Mouse (Mus musculus): ENCODE measurements around the gene Herpud2. TPM values are rescaled to one million over a fixed set of nuclear protein-coding genes. Genes with fewer than 3 reads are reported as not detected.

Gene Herpud2
- polyA plus RNA-seq (2016; fragmentation: Nextera tagmentation; extraction: Ambion mirVana), result 23.0 and 23.5 TPM in 2 replicates

GRCm38 (mm10) chr9:25151611-25152241 is at the start of gene Herpud2:
Gene Herpud2 (minus strand): TSS chr9:25151820.
- WGBS, result under 1% methylated on average over 51 of the region's 51 CpGs
- H3K36me3 ChIP-seq (replicated peaks), result 0 out of 2 replicates have a peak, but pooled peaks cover 4% of the 10 kb centered on the region
- peaks cover 30% of the 10 kb centered on the region for H3K4me1 ChIP-seq
- DNase-seq (ENCODE audit: low spot score), result peak; percentile 98
- peak within 1 kb of the TSS; percentile 97 for H3K27ac ChIP-seq (replicated peaks)
- H3K4me3 ChIP-seq, result peak within 1 kb of the TSS; percentile 89
- no peaks in the 10 kb centered on the region for H3K9me3 ChIP-seq
- no peaks in the 10 kb centered on the region for H3K27me3 ChIP-seq (replicated peaks; ENCODE audit: low read depth, poor library complexity, severe bottlenecking)

DNA sequence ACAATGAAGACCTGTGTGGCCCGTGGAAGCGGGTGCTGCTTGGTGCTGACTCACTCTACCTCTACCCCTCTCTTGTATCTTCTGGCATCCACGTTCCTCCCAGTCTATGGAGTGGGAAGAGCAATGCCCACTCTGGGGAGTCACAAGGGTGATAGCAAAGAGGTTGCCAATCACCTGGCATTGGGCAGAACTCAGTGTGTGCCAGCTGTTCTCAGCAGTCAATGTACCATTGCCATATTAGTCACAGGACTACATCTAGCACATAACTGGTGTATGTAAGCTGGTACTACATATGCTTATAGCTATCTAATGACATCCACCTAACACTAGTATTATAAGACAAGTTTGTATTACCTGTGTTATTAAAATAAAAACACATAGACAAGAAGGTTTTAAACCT is 49.4 kb upstream of the Herpud2 start:
- 84% methylated on average over 3 of the region's 3 CpGs for WGBS
- Histone ChIP-seq H3K4me1 (0 out of 2 replicates have a peak, but pooled peaks cover 13% of the 10 kb centered on the region), H3K36me3 (replicated peaks) (no peaks in the 10 kb centered on the region), H3K27ac (replicated peaks) (no peak overlapping the region), H3K4me3 (no peak overlapping the region), H3K27me3 (replicated peaks; ENCODE audit: low read depth, poor library complexity, severe bottlenecking) (no peaks in the 10 kb centered on the region), H3K9me3 (no peaks in the 10 kb centered on the region)
- DNase-seq (ENCODE audit: low spot score), result no peak

- H3K9me3 ChIP-seq, result no peaks in the 10 kb centered on the region
- DNase-seq (ENCODE audit: low spot score), result no peak
- no peak overlapping the region for H3K27ac ChIP-seq (replicated peaks)
- H3K4me3 ChIP-seq, result no peak overlapping the region
- H3K4me1 ChIP-seq, result 0 out of 2 replicates have a peak, but pooled peaks cover 13% of the 10 kb centered on the region
- no peaks in the 10 kb centered on the region for H3K36me3 ChIP-seq (replicated peaks)
- H3K27me3 ChIP-seq (replicated peaks; ENCODE audit: low read depth, poor library complexity, severe bottlenecking), result no peaks in the 10 kb centered on the region
- 93% methylated on average over 3 of the region's 3 CpGs for WGBS
Observed at GRCm38 (mm10) chr9:25200148-25200547, 48.5 kb upstream of the Herpud2 start.

DNA sequence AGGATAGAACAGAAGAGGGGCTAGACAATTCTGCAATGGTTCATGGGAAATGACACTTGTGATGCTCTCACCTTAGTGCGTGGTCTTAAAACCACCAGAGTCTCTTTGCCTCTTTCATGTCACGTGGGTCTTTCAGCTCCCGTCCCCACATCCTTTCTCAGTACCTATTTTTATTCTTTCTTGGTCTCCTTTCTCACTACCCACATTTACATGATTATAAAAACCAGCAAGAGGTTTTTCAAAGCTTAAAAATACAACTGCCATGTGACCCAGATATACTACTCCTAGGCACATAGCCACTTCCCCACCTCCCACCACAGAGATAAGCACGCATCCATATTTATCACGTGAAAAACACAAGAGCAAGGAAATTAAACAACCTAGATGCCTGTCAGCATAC is 45.1 kb upstream of the Herpud2 start:
- Histone ChIP-seq H3K36me3 (replicated peaks) (no peaks in the 10 kb centered on the region), H3K4me1 (0 out of 2 replicates have a peak, but pooled peaks cover 10% of the 10 kb centered on the region), H3K27me3 (replicated peaks; ENCODE audit: low read depth, poor library complexity, severe bottlenecking) (no peaks in the 10 kb centered on the region), H3K4me3 (no peak overlapping the region), H3K27ac (replicated peaks) (no peak overlapping the region), H3K9me3 (no peaks in the 10 kb centered on the region)
- WGBS, result 88% methylated on average over 5 of the region's 5 CpGs
- DNase-seq (ENCODE audit: low spot score), result no peak

DNA sequence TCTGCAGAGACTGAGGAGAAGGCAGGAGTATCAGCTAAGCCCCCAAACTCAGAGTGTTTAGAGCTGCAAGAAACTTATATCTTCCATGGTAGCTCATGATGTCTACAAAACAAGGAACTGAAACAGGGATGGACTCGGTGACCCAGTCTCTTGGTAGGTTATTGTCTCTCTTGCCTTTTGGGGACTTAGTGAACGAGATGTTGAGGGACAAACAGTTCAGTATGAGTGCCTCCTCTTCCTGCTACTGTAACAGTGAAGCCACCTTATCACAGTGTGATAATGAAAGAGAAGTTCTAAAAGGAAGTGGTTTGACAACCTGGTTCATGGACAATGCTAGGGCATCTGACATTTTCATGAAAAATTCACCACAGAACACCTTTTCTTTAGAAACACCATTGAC is 40.0 kb upstream of the Herpud2 start:
- WGBS, result 83% methylated on average over 2 of the region's 2 CpGs
- H3K27ac ChIP-seq (replicated peaks), result no peak overlapping the region
- no peak overlapping the region for H3K4me3 ChIP-seq
- H3K36me3 ChIP-seq (replicated peaks), result no peaks in the 10 kb centered on the region
- H3K4me1 ChIP-seq, result no peaks in the 10 kb centered on the region
- DNase-seq (ENCODE audit: low spot score), result no peak
- no peaks in the 10 kb centered on the region for H3K9me3 ChIP-seq
- no peaks in the 10 kb centered on the region for H3K27me3 ChIP-seq (replicated peaks; ENCODE audit: low read depth, poor library complexity, severe bottlenecking)

GRCm38 (mm10) chr9:25186501-25186900 is 34.9 kb upstream of the Herpud2 start:
- DNase-seq (ENCODE audit: low spot score), result no peak
- H3K4me1 ChIP-seq, result no peaks in the 10 kb centered on the region
- no peaks in the 10 kb centered on the region for H3K36me3 ChIP-seq (replicated peaks)
- H3K27ac ChIP-seq (replicated peaks), result no peak overlapping the region
- H3K9me3 ChIP-seq, result no peaks in the 10 kb centered on the region
- H3K4me3 ChIP-seq, result no peak overlapping the region
- H3K27me3 ChIP-seq (replicated peaks; ENCODE audit: low read depth, poor library complexity, severe bottlenecking), result no peaks in the 10 kb centered on the region
- whole genome bisulfite sequencing, result 86% methylated on average over 4 of the region's 4 CpGs

GRCm38 (mm10) chr9:25185854-25186253 is 34.2 kb upstream of the Herpud2 start:
- H3K27ac ChIP-seq (replicated peaks), result no peak overlapping the region
- H3K9me3 ChIP-seq, result no peaks in the 10 kb centered on the region
- no peak overlapping the region for H3K4me3 ChIP-seq
- H3K27me3 ChIP-seq (replicated peaks; ENCODE audit: low read depth, poor library complexity, severe bottlenecking), result no peaks in the 10 kb centered on the region
- DNase-seq (ENCODE audit: low spot score), result no peak
- no peaks in the 10 kb centered on the region for H3K4me1 ChIP-seq
- no peaks in the 10 kb centered on the region for H3K36me3 ChIP-seq (replicated peaks)
- 40% methylated on average over 7 of the region's 7 CpGs for WGBS

- no peak for DNase-seq (ENCODE audit: low spot score)
- no peak overlapping the region for H3K4me3 ChIP-seq
- H3K36me3 ChIP-seq (replicated peaks), result no peaks in the 10 kb centered on the region
- H3K27me3 ChIP-seq (replicated peaks; ENCODE audit: low read depth, poor library complexity, severe bottlenecking), result no peaks in the 10 kb centered on the region
- no peak overlapping the region for H3K27ac ChIP-seq (replicated peaks)
- H3K4me1 ChIP-seq, result no peaks in the 10 kb centered on the region
- H3K9me3 ChIP-seq, result no peaks in the 10 kb centered on the region
- WGBS, result 89% methylated on average over 2 of the region's 2 CpGs
Observed at GRCm38 (mm10) chr9:25184606-25185005, 33.0 kb upstream of the Herpud2 start.

DNA sequence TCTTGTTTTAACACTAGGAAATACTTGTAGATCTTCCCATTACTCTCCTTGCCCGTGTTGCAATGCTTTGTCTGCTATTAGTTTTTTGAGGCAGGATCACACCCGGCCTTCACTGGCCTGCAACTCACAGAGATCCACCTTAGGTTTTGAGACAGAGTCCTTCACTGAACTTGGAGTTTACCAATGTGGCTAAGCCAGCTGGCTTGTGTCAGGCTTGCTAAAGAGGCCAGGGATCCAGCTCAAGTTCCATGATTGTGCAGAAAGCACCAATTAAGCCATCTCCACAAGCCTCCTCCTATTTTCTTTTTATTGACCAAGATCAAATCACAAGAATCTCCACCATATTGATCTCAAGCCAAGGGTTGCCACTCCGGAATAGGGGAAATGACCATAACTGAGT is 26.4 kb upstream of the Herpud2 start:
- Histone ChIP-seq H3K27ac (replicated peaks) (no peak overlapping the region), H3K27me3 (replicated peaks; ENCODE audit: low read depth, poor library complexity, severe bottlenecking) (no peaks in the 10 kb centered on the region), H3K4me3 (no peak overlapping the region), H3K4me1 (peaks cover 14% of the 10 kb centered on the region), H3K9me3 (no peaks in the 10 kb centered on the region), H3K36me3 (replicated peaks) (no peaks in the 10 kb centered on the region)
- 85% methylated on average over 3 of the region's 3 CpGs for WGBS
- no peak for DNase-seq (ENCODE audit: low spot score)

- 89% methylated on average over 5 of the region's 5 CpGs for WGBS
- H3K4me3 ChIP-seq, result no peak overlapping the region
- H3K4me1 ChIP-seq, result peaks cover 14% of the 10 kb centered on the region
- no peaks in the 10 kb centered on the region for H3K9me3 ChIP-seq
- H3K27ac ChIP-seq (replicated peaks), result no peak overlapping the region
- DNase-seq (ENCODE audit: low spot score), result no peak
- H3K36me3 ChIP-seq (replicated peaks), result no peaks in the 10 kb centered on the region
- no peaks in the 10 kb centered on the region for H3K27me3 ChIP-seq (replicated peaks; ENCODE audit: low read depth, poor library complexity, severe bottlenecking)
Observed at GRCm38 (mm10) chr9:25177201-25177600, 25.6 kb upstream of the Herpud2 start.

DNA sequence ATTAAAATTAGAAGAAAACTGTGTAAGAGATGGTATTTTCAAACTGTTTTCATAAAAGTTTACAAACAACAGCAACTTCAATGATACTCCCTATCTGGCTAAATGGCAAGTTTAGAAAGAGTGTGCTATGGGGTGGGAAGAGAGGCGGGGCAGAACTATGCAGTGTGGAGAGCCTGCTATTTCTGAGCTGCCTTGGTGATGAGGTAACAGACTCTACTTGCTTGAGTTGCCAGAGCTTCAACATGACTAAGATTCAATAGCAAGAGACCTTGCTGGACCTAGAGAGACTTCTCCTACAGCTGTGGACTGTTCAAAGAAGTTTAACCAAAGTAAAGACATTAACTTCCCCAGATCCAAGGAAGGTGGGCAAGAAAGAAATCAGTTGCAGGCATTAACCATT is 24.9 kb upstream of the Herpud2 start:
- Histone ChIP-seq H3K27ac (replicated peaks) (no peak overlapping the region), H3K36me3 (replicated peaks) (no peaks in the 10 kb centered on the region), H3K9me3 (no peaks in the 10 kb centered on the region), H3K27me3 (replicated peaks; ENCODE audit: low read depth, poor library complexity, severe bottlenecking) (no peaks in the 10 kb centered on the region), H3K4me1 (peaks cover 14% of the 10 kb centered on the region), H3K4me3 (no peak overlapping the region)
- DNase-seq (ENCODE audit: low spot score), result no peak
- WGBS, result 83% methylated on average over 1 of the region's 1 CpGs

DNA sequence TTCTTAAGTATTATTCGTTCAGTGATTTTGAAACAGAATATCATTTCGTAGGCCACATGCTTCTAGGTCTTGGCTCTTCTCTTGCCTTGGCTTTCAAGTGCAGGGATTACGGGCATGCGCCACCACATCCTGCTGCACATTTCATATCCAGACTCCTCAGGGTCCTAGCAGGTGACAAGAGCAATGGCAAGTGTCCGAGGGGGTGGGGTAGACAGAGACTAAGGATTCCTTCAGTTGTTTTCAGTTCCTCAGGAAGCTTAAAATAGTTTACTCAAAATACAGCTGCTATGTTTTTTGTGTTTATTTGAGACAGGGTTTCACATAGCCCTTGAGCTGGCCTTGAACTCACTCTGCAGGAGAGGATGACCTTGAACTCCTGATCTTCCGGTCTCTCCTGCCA is 24.4 kb upstream of the Herpud2 start:
- no peak overlapping the region for H3K27ac ChIP-seq (replicated peaks)
- H3K36me3 ChIP-seq (replicated peaks), result no peaks in the 10 kb centered on the region
- H3K27me3 ChIP-seq (replicated peaks; ENCODE audit: low read depth, poor library complexity, severe bottlenecking), result no peaks in the 10 kb centered on the region
- H3K9me3 ChIP-seq, result no peaks in the 10 kb centered on the region
- H3K4me3 ChIP-seq, result no peak overlapping the region
- peaks cover 14% of the 10 kb centered on the region for H3K4me1 ChIP-seq
- 90% methylated on average over 6 of the region's 6 CpGs for WGBS
- DNase-seq (ENCODE audit: low spot score), result no peak

DNA sequence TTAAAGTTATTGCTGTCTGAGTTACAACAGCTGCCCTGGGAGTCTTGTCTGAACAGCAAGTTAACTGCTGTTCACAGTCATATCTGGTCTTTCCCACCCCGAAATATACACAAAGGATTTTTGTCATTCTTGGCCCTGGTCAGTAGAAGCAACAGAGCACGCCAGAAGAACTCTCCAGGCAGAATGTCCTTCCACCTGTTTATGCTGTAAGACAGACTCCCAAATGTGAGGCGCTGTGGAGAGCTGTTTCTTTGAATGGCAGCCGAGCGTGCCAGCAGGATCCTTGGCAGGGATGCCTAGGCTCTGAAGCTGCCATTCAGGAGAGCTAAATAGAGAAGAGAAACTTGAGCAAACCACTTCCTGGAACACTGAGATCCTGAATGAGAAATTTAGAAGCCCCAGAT is 23.4 kb upstream of the Herpud2 start:
- H3K27ac ChIP-seq (replicated peaks), result 0 out of 2 replicates have a peak overlapping the region, but pooled peaks have one; percentile 40
- no peaks in the 10 kb centered on the region for H3K9me3 ChIP-seq
- no peaks in the 10 kb centered on the region for H3K27me3 ChIP-seq (replicated peaks; ENCODE audit: low read depth, poor library complexity, severe bottlenecking)
- WGBS, result 57% methylated on average over 5 of the region's 5 CpGs
- no peaks in the 10 kb centered on the region for H3K36me3 ChIP-seq (replicated peaks)
- DNase-seq (ENCODE audit: low spot score), result no peak
- peaks cover 14% of the 10 kb centered on the region for H3K4me1 ChIP-seq
- H3K4me3 ChIP-seq, result no peak overlapping the region

Data from embryonic facial prominence, embryonic 10.5 days (tissue).